Mouse (Mus musculus) olfactory bulb, adult 2 months (tissue): ENCODE data around the gene Tacc3. TPM values are rescaled to one million over a fixed set of nuclear protein-coding genes. Genes with fewer than 3 reads are reported as not detected.

Source experiments
- H3K27ac ChIP-seq: fragments of 200-500 bp; 2 replicates; pipeline ENCODE4 v1.5.1; 2012; ENCODE audit warnings: low read depth, low read length; ENCODE audit not compliant: insufficient read depth
- H3K4me1 ChIP-seq: fragments of 200-500 bp; 2 replicates; pipeline ENCODE4 v1.6.1; 2012; ENCODE audit warnings: low read length; ENCODE audit not compliant: control insufficient read depth, insufficient read depth
- H3K4me3 ChIP-seq: fragments of 200-500 bp; 2 replicates; pipeline ENCODE4 v1.5.1; 2012; ENCODE audit warnings: mild to moderate bottlenecking, low read depth, low read length, moderate library complexity; ENCODE audit not compliant: insufficient read depth
- CTCF ChIP-seq: fragments of 200-500 bp; IDR thresholded peaks from 2 replicates; pipeline ENCODE4 v1.5.1; 2012; ENCODE audit warnings: low read depth, mild to moderate bottlenecking, low read length, moderate library complexity; ENCODE audit not compliant: insufficient read depth
- POLR2A ChIP-seq: fragments of 200-500 bp; IDR thresholded peaks from 2 replicates; pipeline ENCODE4 v1.6.1; 2012; ENCODE audit warnings: mild to moderate bottlenecking, low read depth, low read length, moderate library complexity; ENCODE audit not compliant: insufficient read depth
- WGBS: fragments of 180-500 bp; shearing (Covaris S2); methylation state at CpG from one replicate; pipeline ENCODE4 v1.1.7; 2018; 5-methylcytosine and 5-hydroxymethylcytosine counted together
- polyA plus RNA-seq: library from polyadenylated mRNA; stranded (reverse); fragments of >200 nt; gene quantifications from 2 replicates; pipeline ENCODE4 v1.2.4, GENCODE M21; 2012; ENCODE audit warnings: low replicate concordance; ENCODE audit not compliant: missing spikeins, insufficient read depth, insufficient read length

Tacc3 gene
- polyA plus RNA-seq, 1 experiment, result not detected

GRCm38 (mm10) chr5:33723019-33723640, 65.2 kb downstream of the Tacc3 start:
- H3K4me3 ChIP-seq, result peak overlapping the region; percentile 48
- no peak overlapping the region for H3K27ac ChIP-seq
- 2% methylated on average over 60 of the region's 61 CpGs for WGBS
- no peak for TF ChIP-seq CTCF
- TF ChIP-seq POLR2A, result no peak
- H3K4me1 ChIP-seq, result peaks cover 22% of the 10 kb centered on the region

- TF ChIP-seq POLR2A (no peak), CTCF (no peak)
- 21% methylated on average over 36 of the region's 36 CpGs for WGBS
- no peak overlapping the region for H3K27ac ChIP-seq
- peak overlapping the region; percentile 48 for H3K4me3 ChIP-seq
- peaks cover 22% of the 10 kb centered on the region for H3K4me1 ChIP-seq
Observed at GRCm38 (mm10) chr5:33723641-33724465, 65.9 kb downstream of the Tacc3 start.

DNA sequence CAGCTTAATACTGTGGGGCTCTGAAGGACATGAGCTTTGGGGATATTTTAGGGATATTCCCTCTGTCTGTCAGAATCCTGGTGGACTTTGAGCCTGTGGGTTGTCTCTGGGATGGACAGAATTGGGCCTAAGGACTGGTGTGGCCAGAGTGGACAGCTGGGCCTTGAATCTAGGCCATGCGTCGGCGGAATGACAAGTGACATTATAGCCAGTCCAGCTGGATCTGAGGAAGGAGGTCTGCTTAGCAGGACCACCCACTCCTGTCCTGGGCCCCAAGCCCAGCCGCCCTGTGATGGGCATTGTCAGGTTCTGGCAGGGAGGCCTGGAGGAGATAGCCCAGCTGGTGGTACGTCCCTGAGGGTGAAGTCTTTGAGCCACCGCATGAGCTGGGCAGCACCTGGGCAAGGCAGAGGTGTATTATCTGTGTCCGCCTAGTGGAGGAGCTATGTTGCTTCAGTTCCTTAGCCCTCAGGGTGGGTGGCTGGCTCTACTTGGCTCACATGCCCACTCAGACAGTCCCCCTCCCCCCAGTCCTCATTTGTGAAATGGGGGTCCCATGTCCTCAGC, 68.2 kb downstream of the Tacc3 start:
- Histone ChIP-seq H3K27ac (0 out of 2 replicates have a peak overlapping the region, but pooled peaks have one; percentile 32), H3K4me1 (peaks cover 26% of the 10 kb centered on the region), H3K4me3 (no peak overlapping the region)
- WGBS, result 77% methylated on average over 7 of the region's 7 CpGs
- TF ChIP-seq CTCF (no peak), POLR2A (no peak)

- H3K4me3 ChIP-seq, result no peak overlapping the region
- H3K27ac ChIP-seq, result 0 out of 2 replicates have a peak overlapping the region, but pooled peaks have one; percentile 32
- TF ChIP-seq CTCF, result no peak
- TF ChIP-seq POLR2A, result no peak
- peaks cover 22% of the 10 kb centered on the region for H3K4me1 ChIP-seq
- WGBS, result 61% methylated on average over 1 of the region's 1 CpGs
Observed at GRCm38 (mm10) chr5:33726891-33727290, 69.0 kb downstream of the Tacc3 start.

Other genes starting within 250 kb of the Tacc3 start
- not detected in 2 replicates for gene Nkx1-1, start 224.2 kb upstream of the Tacc3 start, polyA plus RNA-seq
- gene Fam53a, start 28.5 kb upstream of the Tacc3 start, polyA plus RNA-seq, result not detected in 2 replicates
- gene Gm9903, start 28.2 kb upstream of the Tacc3 start, polyA plus RNA-seq, result not detected in 2 replicates
- not detected in 2 replicates for gene Slbp, start 5.6 kb upstream of the Tacc3 start, polyA plus RNA-seq
- gene Tmem129, start 288 bp downstream of the Tacc3 start, polyA plus RNA-seq, result not detected in 2 replicates
- gene Fgfr3, start 63.5 kb downstream of the Tacc3 start, polyA plus RNA-seq, result not detected in 2 replicates
- gene Letm1, start 124.7 kb downstream of the Tacc3 start, polyA plus RNA-seq, result not detected in 2 replicates
- 362 and 366 TPM in 2 replicates for gene Nsd2, start 162.6 kb downstream of the Tacc3 start, polyA plus RNA-seq